8 mouse cellular contexts compared by ENCODE assay signal in the genomic region with DNA sequence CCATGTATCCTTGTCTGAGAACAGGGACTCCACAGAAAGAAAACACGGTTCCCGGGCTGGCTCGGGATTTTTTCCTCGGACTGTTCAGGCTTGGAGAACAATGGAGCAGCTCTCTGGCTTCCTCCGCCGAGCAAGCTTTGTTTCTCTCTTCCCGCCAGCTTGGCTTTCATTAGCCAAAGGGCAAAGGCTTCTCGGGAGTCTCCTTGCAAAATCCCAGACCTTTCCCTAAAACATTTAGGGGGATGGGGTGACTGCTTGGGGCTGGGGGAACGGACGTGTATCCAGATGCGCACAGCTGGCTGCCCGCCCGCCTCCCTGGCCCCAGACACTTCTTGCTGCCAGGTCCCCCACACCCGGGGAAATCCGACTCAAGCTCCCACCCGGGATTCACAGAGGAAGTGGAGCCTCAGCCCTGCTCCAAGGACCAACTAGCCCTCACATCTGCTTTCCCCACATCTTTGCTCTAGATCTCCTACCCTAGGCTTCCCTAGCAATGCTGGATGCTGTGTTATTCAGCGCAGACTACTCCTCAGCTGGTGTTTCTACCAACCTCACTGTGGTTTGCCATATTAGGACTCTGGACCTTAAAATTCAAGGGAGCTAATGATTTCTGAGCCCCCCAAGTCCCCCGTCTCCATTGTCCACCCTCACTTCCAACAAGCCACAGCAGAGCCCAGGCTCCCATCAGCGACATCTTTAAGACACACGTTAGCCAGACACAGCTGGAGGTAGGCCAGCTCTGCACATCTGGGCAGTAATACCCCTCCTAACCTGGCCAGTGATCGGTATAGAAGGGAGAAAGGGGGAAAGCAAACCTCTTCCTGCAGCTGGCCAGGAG. TPM values are rescaled to one million over a fixed set of nuclear protein-coding genes. Genes with fewer than 3 reads are reported as not detected.
DNase-seq lines count a peak whose midpoint lies in the region; ATAC-seq lines count a peak whose summit lies in the region.

No protein-coding gene starts in this region.

- DNase-seq in cerebellum, postnatal 14 days, result peak; percentile 55 to 58
- DNase-seq in cerebellum, adult 11-12 months, result no peak
- DNase-seq in heart, postnatal 14 days, result peak; percentile 52 to 57
- peak; percentile 55 for DNase-seq in retina, postnatal 1 day
- DNase-seq in adrenal gland, postnatal 25 days, result no peak
- DNase-seq in layer of hippocampus, adult 9-10 months (ENCODE audit: low spot score), result no peak

- H3K27me3 ChIP-seq in embryonic facial prominence, embryonic 12.5 days, result 0 out of 2 replicates have a peak, but pooled peaks cover 2% of the 10 kb centered on the region
- H3K27me3 ChIP-seq in limb, embryonic 15.5 days, result no peaks in the 10 kb centered on the region

- peak overlapping the region; percentile 54 for H3K4me3 ChIP-seq in embryonic facial prominence, embryonic 12.5 days
- peak overlapping the region; percentile 52 for H3K4me3 ChIP-seq in limb, embryonic 15.5 days

- H3K36me3 ChIP-seq in embryonic facial prominence, embryonic 12.5 days, result no peaks in the 10 kb centered on the region
- no peaks in the 10 kb centered on the region for H3K36me3 ChIP-seq in limb, embryonic 15.5 days

- intact Hi-C loops in heart, postnatal 14 days (cut with DNase I), result loop anchor here (1.0 kb wide), 1 partner anchor 36 kb away; no protein-coding TSS in a partner anchor

- peaks cover 64% of the 10 kb centered on the region for H3K4me1 ChIP-seq in embryonic facial prominence, embryonic 12.5 days
- H3K4me1 ChIP-seq in limb, embryonic 15.5 days, result peaks cover 59% of the 10 kb centered on the region

- H3K9me3 ChIP-seq in embryonic facial prominence, embryonic 12.5 days, result no peaks in the 10 kb centered on the region
- no peaks in the 10 kb centered on the region for H3K9me3 ChIP-seq in limb, embryonic 15.5 days

- peak overlapping the region; percentile 60 for H3K9ac ChIP-seq in embryonic facial prominence, embryonic 12.5 days
- H3K9ac ChIP-seq in limb, embryonic 15.5 days, result peak overlapping the region; percentile 33; the same call in 1 of the 2 replicates

- peak overlapping the region; percentile 78 for H3K27ac ChIP-seq in embryonic facial prominence, embryonic 12.5 days
- H3K27ac ChIP-seq in limb, embryonic 15.5 days, result peak overlapping the region; percentile 52

- WGBS in embryonic facial prominence, embryonic 12.5 days, result 2% methylated on average over 21 of the region's 21 CpGs
- WGBS in limb, embryonic 15.5 days, result 5% methylated on average over 21 of the region's 21 CpGs

- H3K4me2 ChIP-seq in embryonic facial prominence, embryonic 12.5 days (replicated peaks), result peak overlapping the region; percentile 87
- peak overlapping the region; percentile 76 for H3K4me2 ChIP-seq in limb, embryonic 15.5 days

- ATAC-seq in embryonic facial prominence, embryonic 12.5 days (ENCODE audit: insufficient number of reproducible peaks, insufficient read depth, low FRiP score, low TSS enrichment), result no peak
- ATAC-seq in limb, embryonic 15.5 days (ENCODE audit: insufficient number of reproducible peaks, low FRiP score, low TSS enrichment, low read depth), result no peak

RNA-seq across cellular contexts. Expression of a gene that starts 23.2 kb away (rescaled TPM):
- polyA plus RNA-seq in embryonic facial prominence, embryonic 12.5 days (2016; fragmentation: Nextera tagmentation; extraction: Ambion mirVana), result 18.6 and 19.6 TPM in 2 replicates
- 10 to 100 TPM; 25.9 to 34.5 TPM for total RNA-seq in heart, postnatal 14 days (2021)
- 10.4 and 10.6 TPM in 2 replicates for polyA plus RNA-seq in limb, embryonic 15.5 days (2015; fragmentation: Nextera tagmentation; extraction: Ambion mirVana)
- total RNA-seq in adrenal gland, postnatal 25 days (2021), result 16.4 and 20.0 TPM in 2 replicates

Comparison
In these comparisons a context has a peak if more than half of its experiments do, and no peak if none do; other contexts are left out.
1. DNase-seq: peak in cerebellum, postnatal 14 days (2 of 2), heart, postnatal 14 days (2 of 2) and retina, postnatal 1 day (single experiment); none in cerebellum, adult 11-12 months (single experiment), adrenal gland, postnatal 25 days (single experiment) and layer of hippocampus, adult 9-10 months (single experiment).